Mouse (Mus musculus): ENCODE measurements around the gene Gm10118. TPM values are rescaled to one million over a fixed set of nuclear protein-coding genes. Genes with fewer than 3 reads are reported as not detected.
A peak's percentile ranks its signal among the peaks of the same experiment; 100 is the strongest.

Gm10118 gene
- 10 to 100 TPM in 1 of 2 experiments, 1 to 10 TPM in 1; 5.9 to 10.4 TPM for total RNA-seq (2021)

DNA sequence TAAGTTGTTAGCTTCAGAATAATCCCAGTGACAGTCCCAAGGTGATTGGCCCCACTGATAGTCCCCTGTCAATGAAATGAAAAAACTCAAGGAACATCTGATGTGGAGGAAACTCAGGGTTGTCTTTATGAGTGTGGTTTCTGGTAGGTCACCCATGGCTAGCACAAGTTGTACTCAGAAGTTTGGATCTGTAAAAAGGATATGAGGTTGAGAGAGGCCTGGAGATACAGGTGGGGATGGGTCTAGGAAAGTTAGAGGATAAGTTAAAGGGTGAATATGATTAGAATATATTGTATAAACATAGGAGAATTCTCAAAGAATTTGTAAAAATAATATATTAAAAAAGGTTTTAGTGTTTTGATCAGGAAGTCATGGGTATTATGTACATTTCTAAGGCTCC is at the start of gene Gm10118:
Gene Gm10118, minus strand, starts transcription at position 101 of the 400 bp plus-strand sequence.
- intact Hi-C loops (cut with DNase I) = no loop called here
- no peak for DNase-seq (ENCODE audit: low spot score in 2 of 2)

- DNase-seq (ENCODE audit: low spot score in 2 of 2) = no peak
- intact Hi-C loops (cut with DNase I) = no loop called here
These were observed 45.1 kb upstream of the Gm10118 start for GRCm38 (mm10) chr10:63972300-63972699.

DNA sequence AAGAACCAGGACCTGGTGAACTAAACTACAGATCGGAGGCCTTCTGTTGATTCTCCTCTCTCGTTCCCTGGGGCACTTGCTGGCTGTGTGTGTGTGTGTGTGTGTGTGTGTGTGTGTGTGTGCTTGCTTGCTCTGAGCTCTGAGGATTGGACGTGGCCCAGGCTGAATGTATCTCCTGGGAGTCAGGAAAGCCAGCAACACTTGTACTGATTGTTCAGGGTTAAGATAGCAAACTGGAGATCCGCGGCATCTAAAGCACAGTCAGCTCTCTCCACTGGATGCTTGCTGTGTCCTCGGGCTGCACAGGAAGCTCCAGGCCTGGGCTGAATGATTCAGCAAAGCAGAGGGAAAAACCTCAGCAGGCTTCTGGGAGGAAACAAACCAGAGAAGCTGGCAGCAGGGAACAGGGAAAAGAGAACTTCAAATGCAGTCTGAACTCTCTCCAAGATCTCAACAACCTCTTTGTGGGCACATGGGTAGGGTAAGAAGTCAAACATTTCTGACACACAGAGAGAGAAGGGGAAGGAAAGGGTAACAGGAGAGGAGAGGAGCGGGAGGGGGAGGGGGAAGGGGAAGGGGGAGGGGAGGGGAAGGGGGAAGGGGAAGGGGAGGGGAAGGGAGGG is 27.2 kb upstream of the Gm10118 start:
- peak in 1 of 2 experiments; percentile 19 for DNase-seq (ENCODE audit: low spot score in 2 of 2)
- intact Hi-C loops (cut with DNase I) = no loop called here

- intact Hi-C loops (cut with DNase I) = no loop called here
These were observed 24.2 kb upstream of the Gm10118 start for GRCm38 (mm10) chr10:63951481-63951880.

DNA sequence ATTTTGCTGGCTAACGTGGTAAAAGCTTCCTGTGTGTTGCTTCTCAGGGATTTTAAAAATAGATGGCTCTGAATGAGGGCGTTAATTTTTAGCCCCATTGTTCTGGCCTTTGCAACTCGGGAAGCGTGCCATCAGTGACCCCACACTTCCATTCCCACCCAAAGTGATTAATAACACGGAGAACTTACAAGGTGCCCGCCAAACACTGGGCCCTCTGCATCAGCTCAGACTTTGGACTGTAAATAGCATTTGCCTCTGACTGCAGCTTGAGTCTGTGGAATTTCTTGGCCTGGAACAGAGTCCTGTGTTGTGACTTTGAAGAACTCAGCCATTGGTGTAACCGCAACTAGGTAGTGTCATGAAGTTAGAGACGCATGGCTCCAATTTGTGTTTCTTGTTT is 23.6 kb upstream of the Gm10118 start:
- peak; percentile 11 to 16 for DNase-seq (ENCODE audit: low spot score in 2 of 2)
- intact Hi-C loops (cut with DNase I) = no loop called here

More at GRCm38 (mm10) chr10:63951481-63951880, 24.2 kb upstream of the Gm10118 start:
- no peak for DNase-seq (ENCODE audit: low spot score in 2 of 2)

GRCm38 (mm10) chr10:63947266-63947665 is 20.0 kb upstream of the Gm10118 start:
- peak; percentile 41 to 49 for DNase-seq (ENCODE audit: low spot score in 2 of 2)
- intact Hi-C loops (cut with DNase I) = no loop called here

GRCm38 (mm10) chr10:63945534-63945933 is 18.3 kb upstream of the Gm10118 start:
- no peak for DNase-seq (ENCODE audit: low spot score in 2 of 2)
- intact Hi-C loops (cut with DNase I) = no loop called here

DNA sequence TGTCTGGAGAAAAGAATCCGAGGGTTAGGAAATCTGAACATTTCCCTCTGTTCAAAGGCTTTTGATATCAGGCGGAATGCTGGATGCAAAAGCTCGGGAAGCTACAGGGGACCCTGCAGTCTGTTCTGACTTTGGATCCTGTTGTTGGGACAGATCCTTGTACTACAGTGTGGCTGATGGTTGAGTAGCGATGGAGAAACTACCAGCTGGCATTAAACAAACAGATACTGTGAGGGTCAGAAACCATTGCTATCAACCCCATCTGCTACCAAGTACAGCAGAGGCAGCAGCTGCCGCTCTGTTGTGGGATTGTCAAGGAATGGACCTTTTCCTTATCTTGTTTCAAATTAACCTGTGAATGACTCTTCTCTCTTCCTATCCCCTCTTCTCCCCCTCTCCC is 6.7 kb upstream of the Gm10118 start:
- DNase-seq (ENCODE audit: low spot score in 2 of 2) = no peak
- intact Hi-C loops (cut with DNase I) = no loop called here

DNA sequence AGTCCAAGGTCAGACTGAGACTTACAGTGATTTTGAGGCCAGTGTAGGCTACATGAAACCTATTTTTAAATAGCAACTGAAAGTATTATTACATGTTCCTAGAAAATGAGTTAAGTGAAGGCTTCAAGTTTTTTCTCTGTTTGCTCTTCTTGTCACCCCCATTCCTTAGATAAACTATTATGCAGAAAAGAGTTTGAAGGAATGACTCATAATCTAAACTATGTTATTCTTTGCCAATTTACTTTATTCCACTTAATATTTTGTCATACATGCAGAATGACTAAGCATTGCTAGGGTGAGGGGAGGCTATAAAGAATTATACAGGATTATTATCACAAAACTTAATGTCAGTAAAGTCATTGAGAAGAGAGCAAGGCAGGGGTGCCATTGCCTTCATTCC is 18.4 kb downstream of the Gm10118 start:
- intact Hi-C loops (cut with DNase I) = no loop called here

GRCm38 (mm10) chr10:63899891-63900290 is 27.3 kb downstream of the Gm10118 start:
- intact Hi-C loops (cut with DNase I) = no loop called here
- DNase-seq (ENCODE audit: low spot score in 2 of 2) = no peak

More for the DNA sequence above, 18.4 kb downstream of the Gm10118 start:
- no peak for DNase-seq (ENCODE audit: low spot score in 2 of 2)

- no peak for DNase-seq (ENCODE audit: low spot score in 2 of 2)
- intact Hi-C loops (cut with DNase I) = no loop called here
These were observed 32.6 kb downstream of the Gm10118 start for GRCm38 (mm10) chr10:63894612-63895011.

DNA sequence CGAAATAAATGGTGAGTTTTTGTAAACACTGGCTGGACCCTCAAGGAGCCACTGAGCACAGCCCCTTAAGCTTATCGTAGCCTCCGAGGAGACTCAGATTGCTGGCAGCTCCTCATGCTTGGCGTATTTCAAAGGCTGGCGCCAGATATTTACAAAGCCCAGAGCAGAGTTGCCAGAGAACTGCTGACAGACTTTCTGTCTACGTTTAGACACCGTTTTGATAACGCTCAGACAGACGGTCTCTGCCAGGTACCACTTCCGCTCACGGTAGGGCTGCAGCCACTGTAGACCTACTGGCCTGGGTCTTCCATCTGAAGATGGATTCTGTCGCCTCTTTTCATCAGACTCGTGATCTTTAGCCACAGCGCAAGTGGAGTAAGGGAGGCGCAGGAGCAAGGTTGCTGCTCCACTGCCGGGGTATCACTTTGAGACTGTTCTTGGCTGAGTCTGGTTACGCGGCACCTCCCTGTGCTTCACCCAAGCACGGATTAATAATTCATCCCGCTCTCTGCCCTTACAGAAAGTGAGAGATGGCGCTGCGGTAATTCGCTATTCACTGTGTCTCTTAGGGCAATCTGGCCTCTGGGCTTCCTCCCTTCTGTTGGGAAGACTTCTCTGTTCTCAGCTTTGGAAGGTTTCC is 40.7 kb downstream of the Gm10118 start:
- peak; percentile 9 to 18 for DNase-seq (ENCODE audit: low spot score in 2 of 2)

DNA sequence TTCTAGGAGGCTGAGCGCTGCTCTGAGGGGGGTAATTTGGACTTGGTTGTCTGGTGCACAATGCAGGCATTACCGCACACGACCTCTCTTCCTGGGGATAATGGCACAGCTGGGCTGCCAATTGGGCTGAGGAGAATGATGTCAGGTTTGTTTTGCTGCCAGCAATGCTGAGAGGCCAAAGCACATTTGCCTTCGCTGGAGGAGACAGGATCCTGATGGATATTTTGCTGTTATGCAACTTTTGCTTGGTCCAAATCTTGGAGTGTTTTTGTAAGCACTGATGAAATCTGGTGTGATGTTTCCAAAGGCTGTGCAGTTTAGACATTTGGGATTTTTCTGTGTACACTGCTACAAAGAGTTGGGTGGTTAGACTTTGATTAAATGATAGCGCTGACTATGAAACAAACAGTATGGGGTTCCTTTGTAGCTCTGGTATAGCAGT is 46.8 kb downstream of the Gm10118 start:
- peak in 1 of 2 experiments; percentile 17 for DNase-seq (ENCODE audit: low spot score in 2 of 2)
- intact Hi-C loops (cut with DNase I) = no loop called here

More for the DNA sequence above, 40.7 kb downstream of the Gm10118 start:
- intact Hi-C loops (cut with DNase I) = no loop called here

Other genes starting within 250 kb of the Gm10118 start
- gene Lrrtm3, start 162.8 kb upstream of the Gm10118 start, total RNA-seq (2021) = 10 to 100 TPM; 72.2 to 78.1 TPM

Data from left cerebral cortex, postnatal 36 days (tissue).